Mouse (Mus musculus) heart, postnatal 4 days (tissue): ENCODE measurements around the gene Ccdc51. TPM values are rescaled to one million over a fixed set of nuclear protein-coding genes. Genes with fewer than 3 reads are reported as not detected.
A peak's percentile ranks its signal among the peaks of the same experiment; 100 is the strongest.

Experiments
- DNase-seq: peaks from one replicate; pipeline ENCODE4 v3.0.0; 2021
- total RNA-seq, 2 experiments: library from RNA; stranded (reverse); gene quantifications; 2 replicates each; pipeline ENCODE4 v1.2.3; 2021

The Ccdc51 gene
- total RNA-seq, result 10 to 100 TPM; 11.5 to 12.2 TPM

DNA sequence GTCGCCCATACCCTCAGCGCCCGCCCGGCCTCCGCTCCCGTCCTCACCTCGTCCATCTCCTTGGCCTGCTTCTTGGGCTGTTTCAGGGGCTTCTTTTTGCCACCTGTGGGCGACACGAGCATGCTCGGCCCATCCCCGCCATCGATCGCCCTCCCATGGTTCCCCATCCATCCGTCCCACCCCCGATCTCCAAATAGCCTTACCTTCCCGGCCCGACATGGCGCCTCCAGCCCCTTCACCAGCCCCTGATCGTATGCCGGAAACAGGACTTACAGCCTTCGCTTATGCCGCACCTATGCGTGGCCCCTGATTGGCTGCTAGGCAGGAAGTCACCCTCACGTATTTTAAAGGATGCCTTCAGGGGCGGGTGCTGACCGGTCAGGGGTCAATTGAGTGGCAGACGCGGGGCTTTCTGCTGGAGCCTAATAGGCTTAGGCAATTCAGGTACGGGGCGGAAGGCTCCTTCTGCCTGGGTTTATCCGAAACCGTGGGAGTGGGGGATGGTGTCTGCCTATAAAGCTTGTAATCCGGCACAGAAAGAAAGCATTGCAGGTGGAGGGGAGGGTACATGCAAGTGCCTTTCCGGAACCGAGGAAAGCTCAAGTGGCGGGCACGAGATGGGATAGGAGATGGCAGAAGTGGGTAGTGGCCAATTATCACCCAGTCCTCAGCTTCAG lies at the start of gene Ccdc51, which contains the start of gene Tma7:
Gene Ccdc51, plus strand, starts transcription at position 370 of the 677 bp plus-strand sequence.
Gene Tma7, minus strand, starts transcription at position 464 of the 677 bp plus-strand sequence.
- peak; percentile 84 for DNase-seq

DNA sequence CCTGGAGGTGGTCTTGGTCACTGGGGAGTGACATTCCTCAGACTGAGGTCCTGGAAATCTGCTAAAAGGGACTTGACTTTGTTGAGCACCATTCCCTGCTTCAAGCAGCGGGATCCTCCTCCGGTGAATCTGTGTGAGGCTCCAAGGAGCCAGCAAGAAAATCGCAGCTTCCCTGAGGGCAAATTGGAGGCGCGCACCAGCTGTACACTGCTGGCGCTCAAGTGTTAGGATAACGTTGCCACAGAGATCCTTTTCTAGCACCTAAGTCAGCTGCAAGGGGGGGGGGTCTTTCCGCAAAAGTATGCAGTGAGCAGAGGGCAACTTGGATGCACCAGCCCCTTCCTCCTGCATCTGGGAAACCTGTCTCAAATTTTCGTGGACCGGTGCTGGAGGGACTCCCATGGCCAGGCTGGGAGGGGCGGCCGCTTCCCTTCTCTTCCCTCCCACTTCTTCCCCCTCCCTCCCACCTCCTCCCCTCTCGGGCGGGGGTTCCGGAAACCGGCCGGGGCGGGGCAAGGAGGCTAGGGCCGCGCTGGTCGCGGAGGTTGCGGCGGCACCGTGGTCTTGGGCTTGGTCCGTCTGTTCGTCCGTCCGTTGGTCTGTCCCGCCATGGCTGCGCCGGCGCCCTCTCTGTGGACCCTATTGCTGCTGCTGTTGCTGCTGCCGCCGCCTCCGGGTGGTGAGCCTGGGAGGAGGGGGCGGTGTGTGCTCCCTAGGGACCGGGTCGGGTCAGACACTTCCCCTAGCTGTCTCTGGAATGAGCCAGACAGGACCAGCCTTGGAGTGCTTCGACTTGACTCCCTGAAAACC lies 44.0 kb upstream of the Ccdc51 start, which contains the start of gene Shisa5:
Gene Shisa5, plus strand, starts transcription at position 480 of the 810 bp plus-strand sequence.
- DNase-seq, result peak; percentile 87

DNA sequence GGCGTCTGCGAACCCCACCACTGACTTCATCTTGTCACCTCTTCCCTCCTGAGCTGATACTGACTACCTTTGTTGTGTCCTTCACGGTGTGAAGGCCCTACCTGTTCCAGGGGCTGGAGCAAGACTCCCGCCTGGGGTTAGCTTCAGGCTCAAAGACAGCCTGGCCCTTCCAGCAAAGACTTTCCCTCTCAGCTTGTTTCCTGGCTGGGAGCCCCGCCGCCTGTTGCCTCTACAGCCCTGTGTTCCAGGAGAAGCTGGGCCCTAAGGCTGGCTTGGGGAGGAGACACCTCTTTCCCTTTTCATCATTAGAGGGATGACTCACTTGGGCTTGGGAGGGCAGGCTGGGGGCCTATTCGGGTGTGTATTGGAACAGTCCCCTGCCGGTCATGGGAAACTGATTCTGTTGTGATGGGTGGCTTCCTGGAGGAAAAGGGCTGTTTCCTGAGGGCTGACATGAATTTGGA lies 43.4 kb upstream of the Ccdc51 start:
- peak; percentile 69 for DNase-seq

DNA sequence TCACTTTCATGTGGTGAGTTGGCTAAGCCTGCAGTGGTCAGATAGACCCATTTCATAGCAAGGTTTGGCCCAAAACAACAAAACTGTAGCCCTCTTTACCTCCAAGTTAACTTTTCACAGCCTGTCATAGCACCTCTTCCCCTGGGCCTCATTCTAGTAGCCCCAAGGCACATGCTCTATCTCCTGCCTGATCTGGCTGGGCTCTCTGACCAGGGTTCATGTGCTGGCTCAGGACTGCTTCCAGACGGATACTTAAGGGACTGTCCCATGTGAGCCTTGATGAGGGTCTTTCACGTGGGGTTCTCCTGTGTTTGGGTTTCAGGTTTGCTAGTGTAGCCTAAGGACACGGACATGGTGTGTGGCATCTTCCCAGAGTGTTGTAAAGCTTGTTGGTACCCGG lies 42.6 kb upstream of the Ccdc51 start:
- DNase-seq, result no peak

DNA sequence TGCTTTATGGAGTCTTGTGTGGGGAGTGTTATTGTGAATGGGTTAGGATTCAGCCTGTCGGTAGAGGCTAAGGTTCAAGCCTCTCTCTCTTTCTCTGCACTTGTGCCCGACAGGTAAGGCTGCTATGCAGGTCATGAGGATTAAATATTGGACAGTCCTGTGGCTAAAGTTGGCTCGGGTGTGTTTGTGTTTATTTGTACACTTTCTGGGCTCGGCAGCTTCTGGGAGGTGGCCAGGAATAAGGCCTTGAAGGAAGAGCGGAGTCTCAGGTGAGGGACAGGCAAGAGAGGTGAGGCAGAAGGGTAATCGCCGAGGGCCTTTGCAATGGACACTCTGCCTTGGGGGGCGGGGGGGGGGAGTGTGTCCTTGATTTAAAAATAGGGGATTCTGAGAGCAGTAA lies 42.1 kb upstream of the Ccdc51 start:
- DNase-seq, result no peak

DNA sequence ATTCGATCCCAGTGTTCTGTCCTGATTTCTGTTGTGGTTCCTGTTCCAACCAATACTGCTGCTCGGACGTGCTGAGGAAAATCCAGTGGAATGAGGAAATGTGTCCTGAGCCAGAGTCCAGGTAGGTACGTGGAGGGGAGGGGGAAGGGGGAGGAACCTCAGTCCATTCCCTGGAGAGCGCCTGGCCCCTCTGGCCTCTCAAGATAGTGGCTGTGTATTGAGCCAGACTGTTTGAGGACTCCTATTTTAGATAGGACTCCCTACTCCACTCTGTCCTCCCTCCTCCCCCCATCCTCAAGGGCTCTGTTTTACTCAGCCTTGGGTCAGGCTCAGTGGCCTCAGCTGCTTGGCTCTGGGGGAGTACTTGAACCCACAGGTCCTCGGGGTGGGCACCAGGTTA lies 41.4 kb upstream of the Ccdc51 start:
- DNase-seq, result no peak

DNA sequence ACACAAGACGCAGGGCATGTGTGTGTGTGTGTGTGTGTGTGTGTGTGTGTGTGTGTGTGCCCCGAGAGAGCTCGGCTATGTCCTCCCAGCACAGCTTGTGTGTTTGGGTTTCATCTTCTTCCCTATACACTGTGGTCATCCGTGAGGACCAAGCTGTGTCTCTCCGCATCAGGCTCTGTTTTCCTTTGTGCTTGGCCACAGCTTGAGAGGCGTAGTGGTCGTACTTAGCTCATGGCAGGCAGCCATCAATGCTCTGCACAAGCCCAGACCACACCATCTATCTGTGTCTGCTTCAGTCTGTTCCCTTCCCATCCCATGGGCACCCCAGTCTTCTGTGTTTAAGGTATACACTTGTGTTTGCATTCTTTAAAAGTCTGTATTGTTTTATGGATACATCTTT lies 40.9 kb upstream of the Ccdc51 start:
- no peak for DNase-seq

DNA sequence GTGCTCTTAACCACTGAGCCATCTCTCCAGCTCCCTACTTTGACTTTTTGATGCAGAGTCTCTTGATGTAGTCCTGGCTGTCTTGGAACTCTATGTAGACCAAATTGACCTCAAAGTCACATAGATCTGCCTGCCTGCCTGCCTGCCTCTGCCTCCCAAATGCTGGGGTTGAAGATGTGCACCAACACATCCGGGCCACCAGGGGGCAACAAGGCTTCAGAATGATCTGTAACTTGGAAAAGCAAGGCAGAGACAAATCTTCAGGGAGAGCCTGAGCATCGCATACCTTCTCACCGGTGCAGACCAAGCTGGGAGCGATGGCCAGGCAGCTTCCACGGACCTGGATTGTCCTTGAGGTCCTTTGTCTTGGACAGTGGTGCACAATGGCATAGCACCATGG lies 36.0 kb upstream of the Ccdc51 start:
- DNase-seq, result peak; percentile 65

DNA sequence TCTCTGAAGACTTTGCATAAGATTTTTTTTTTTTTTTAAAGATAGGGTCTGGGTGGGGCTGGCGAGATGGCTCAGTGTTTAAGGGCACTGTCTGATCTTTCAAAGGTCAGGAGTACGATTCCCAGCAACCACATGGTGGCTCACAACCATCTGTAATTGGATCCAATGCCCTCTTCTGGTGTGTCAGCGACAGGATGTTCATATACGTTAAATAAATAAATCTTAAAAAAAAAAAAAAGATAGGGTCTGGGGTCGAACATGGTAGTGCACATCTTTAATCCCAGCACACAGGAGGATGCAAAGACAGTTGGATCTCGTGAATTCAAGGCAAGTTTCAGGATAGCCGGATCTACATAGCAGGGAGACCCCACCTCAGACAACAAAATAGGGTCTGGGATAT lies 33.0 kb upstream of the Ccdc51 start:
- DNase-seq, result no peak

DNA sequence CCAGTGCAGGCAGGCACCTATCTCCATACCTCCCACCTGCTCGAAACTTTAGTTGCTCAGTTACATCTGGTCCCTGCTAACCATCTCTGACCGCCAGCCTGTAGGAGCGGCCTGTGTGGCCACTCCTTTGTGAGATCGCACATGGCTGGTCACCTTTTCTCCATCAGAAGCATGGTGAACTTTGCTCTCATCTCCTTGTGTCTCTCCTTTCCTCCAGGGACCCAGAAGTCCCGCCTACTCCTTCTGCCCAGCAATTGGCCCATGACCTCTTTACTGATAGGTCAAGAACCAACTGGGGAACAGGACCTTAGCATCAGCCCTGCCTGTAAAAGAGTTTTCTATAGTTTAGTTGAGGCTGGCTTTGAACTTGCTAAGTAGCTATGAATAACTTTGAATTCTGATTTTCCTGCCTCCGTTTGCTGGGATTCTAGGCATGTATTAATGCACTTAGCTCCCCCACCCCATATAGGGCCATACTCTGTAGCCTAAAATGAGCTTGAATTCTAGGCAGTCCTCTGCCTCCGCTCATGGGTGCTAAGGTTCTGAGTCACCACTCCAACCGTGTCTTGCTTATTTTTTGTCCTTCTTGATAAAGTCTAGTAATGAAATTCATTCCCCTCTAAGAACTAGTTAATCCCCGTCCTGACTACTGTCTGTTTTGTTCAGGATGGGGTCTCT lies 32.2 kb upstream of the Ccdc51 start:
- DNase-seq, result no peak

DNA sequence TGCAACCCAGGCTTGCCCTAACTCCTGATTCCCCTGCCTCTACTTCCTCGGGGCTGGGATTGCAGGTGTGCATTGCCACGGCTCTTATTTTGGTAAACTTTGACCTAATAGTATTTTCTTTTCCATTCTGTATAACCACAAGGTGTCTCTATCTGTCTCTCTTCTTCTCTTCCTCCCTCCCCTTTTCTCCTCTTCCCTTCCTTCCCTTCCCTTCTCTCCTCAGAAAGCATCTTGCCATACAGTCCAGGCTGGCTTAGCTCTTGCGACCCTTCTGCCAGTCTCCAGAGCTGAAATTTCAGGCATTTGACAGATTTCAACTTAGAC lies 31.7 kb upstream of the Ccdc51 start:
- no peak for DNase-seq

DNA sequence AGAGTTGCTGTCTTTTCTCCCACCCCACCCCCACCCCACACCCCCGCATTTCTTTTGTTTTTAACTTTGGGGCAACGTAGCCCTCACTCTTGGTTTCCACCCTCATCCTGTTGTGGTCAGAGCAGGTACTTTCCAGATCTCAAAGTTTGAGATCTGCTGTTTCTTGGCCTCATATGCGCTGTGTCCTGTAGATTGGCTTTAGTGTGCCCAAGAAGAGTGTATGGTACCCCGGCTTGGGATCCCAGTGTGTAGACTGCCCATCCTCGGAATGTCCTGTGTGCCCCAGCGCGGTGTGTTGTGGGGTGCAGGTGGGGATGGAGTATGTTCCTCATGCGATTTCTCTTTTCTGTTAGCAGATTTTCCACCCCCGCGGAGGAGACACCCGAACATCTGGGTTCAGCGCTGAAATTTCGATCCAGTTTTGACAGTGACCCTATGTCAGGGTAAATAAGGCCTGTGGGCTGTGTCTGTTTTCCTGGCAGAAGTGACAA lies 31.2 kb upstream of the Ccdc51 start:
- no peak for DNase-seq

DNA sequence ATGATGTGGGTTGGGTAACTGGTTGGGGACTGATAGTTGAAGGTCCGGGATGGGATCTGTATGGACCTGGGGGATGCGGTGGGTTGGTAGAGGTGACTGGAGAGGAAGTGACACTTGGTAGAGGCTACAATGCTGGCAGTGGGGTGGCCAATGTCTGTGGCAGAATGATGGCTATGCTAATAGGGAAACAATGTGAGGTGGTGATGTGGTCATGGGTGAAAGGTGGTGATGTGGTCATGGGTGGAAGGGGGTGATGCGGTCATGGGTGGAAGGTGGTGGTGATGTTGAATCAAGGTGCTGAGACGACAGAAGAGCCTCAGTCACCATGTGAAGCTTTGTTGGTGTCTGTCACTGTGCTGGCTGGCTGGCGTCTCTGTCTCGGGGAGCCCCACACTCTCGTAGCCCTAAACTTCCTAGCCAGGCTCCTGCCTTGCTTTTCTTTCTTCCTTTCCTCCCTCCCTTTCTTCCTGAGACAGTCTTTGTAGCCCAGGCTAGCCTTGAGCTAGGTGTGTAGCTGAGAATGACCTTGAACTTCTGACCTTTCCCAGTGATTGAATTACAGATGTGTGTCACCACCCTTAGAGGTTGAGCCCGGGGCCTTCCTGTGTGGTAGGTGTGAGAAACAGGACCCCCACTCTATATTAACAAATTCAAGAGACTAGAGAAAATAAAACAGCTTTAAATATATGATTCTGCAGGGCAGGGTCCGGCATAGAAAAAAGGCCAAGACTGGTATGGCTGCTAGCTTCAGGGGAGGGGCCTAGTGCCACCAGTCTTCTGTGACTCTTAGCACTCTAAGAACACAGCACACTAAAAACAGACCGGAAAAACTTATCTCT lies 30.4 kb upstream of the Ccdc51 start:
- DNase-seq, result no peak

DNA sequence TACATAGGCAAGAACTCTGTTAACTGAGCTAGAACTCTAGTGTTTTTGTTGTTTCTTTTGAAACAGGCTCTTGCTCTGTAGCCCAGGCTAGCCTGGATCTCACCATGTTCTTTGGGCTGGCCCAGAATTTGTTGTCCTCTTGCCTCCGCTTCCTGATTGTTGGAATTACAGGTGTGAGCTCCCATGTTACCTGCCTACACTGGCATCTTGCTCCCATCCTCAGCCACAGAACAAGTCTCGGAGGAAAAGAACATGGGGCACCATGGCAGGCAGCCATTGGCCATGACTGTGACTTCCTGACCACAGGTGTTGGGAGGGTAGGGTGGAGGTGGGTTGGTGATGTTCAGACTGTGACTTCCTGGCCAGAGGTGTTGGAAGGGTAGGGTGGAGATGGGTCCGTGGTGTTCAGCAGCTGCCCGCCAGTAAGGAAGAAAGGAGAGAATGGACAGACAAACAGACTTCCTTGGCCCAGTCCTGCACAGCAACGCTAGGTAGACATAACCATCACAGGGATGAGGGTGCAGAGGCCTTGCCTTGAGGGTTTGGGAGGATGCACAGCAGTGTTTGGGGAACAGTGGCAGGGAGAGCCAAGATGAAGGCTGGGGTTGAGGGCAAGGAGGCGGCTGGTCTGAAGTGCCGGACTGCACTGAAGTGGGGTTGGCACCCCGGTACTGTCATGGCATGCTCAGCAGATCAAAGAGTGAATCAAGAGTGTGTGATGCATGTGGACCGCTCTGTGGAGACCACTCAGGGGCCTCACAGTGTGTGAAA lies 29.6 kb upstream of the Ccdc51 start:
- no peak for DNase-seq

DNA sequence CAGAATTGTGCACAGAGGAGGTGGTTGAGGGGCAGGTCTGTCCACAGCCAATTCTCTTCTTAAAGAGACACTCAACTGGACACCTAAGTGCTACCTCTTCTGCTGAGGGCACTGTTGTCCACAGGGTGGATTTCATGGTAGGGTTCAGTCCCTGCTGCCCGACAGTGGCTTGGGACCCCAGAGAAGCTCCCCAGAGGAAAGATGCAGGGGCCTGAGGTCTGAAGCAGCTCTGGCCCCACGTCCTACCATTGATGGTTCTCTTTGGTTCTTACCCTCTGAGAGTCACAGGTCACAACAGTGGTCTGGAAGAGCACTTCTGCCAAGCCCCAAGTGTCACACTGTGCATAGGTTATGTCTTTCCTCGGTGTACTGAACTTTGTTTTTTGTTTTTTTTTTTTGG lies 28.9 kb upstream of the Ccdc51 start:
- no peak for DNase-seq

DNA sequence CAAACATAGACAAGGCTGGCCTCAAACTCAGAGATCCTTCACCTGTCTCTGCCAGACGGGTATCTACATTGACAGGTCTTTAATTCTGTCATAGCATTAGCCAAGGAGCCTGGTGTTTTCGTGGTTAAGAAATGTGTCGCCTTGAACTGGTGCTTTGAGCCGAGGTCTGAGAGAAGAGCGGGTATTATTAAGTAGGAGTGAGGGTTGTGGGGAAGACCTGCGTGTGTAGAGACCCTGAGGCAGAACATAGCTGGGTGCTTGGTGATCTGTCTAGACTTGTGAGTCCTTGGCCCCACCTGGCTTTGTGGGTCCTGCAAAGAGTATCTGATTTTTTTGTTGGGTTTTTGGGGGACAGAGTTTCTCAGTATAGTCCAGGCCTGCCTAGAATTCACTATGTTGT lies 28.4 kb upstream of the Ccdc51 start:
- DNase-seq, result no peak

DNA sequence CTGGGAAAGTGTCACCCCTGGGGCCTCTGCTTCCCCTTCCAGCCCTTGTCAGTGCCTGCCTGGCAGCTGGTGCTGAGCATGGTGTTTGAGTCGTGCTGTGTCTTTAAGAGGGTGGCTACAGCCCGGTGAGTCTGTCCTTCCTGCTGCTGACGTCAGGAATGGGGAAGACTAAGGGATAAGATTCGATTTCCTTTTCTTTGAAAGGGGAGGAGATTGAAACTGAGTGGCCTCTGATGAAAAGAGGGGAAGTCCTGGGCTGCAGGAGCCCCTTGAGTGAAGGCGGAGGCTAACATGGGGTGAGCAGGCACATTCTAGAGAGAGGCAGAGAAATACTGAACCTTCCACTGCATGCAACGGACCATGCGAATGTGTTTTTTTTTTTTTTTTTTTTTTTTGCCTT lies 27.6 kb upstream of the Ccdc51 start:
- DNase-seq, result peak; percentile 63

DNA sequence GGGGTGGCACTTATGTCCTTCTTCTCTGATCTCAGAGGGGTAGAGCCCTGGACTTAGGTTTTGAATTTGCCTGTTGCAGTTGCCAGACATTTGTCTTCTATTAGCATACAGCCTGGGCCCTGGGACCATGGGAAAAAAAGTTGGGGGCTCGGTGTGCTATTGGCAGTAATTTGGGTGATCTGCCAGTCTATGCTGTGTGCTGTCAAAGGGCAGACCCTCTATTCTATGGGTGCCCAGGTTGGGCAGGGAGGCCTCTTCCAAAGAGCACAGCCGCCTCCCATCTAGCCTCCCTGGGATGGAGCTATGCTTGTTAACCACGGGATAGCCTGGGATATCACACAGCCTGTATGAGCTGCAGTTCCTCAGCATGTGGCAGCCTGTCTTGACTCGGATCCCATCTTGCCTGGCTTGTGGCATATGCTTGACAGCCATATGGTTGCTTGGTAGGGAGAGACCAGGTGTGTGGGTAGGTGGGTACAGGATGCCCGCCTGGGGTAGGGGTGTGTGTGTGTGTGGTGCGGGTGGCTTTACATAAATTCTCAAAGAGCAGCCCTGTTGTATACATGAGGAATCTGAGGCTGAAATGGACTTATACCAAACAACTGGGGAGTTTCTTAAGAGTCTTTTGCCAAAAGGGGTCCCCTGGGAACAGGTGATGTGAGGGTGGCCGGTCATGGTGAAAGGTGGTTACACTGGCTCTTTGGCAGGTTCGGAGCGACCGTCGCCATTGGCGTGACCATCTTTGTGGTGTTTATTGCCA lies 26.8 kb upstream of the Ccdc51 start:
- no peak for DNase-seq

DNA sequence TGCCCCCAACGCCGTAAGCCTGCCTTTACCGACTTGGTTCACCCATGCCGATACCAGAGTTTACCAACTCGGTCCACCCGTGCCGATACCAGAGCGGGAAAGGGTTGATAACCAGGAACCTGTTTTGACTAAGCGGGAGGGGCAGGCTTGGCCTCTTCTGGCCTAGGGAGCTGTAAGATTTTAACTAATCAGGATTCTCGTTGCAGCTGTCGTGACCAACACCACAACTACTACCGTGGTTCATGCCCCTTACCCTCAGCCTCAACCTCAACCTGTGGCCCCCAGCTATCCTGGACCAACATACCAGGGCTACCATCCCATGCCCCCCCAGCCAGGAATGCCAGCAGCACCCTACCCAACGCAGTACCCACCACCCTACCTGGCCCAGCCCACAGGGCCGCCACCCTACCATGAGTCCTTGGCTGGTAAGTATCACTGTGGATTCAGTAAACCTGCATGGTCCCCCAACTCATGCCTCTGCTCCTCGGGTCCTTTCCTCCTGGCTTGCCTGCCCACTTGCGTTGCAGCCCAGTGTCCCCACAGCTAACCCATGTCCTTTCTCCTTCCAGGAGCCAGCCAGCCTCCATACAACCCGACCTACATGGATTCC lies 26.1 kb upstream of the Ccdc51 start:
- no peak for DNase-seq

DNA sequence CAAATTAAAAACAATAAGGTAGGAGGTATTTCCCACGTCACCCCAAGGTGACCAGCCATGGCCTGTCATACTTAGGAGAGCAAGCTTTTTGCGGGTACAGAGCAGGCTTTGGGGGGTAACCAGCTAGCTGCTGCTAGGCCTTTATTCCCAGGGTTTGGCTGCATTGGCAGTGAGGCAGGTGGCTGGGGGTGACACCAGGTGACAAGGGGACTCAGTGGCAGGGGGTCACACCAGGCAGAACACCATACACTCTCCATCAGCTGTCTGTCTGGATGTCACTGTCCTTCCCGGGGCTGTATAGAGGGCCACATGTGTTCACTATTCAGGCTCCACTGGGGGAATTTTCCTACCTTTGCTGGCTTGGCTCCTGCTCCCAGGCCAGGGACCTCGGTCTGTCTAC lies 25.4 kb upstream of the Ccdc51 start:
- DNase-seq, result no peak
